Mouse (Mus musculus) spleen, adult 2 months (tissue): ENCODE results near the gene Jup. TPM values are rescaled to one million over a fixed set of nuclear protein-coding genes. Genes with fewer than 3 reads are reported as not detected.

Experiments
- DNase-seq, 2 experiments: peaks; one replicate each; pipeline versions ENCODE4 v3.0.0 to v3.0.0-alpha.2; 2012 to 2021; ENCODE audit warnings: low spot score in 2 of 2, low read depth in 1 of 2
- H3K27ac ChIP-seq: fragments of 200-500 bp; 2 replicates; pipeline ENCODE4 v1.5.1; 2012; ENCODE audit warnings: low read length, inconsistent platforms; ENCODE audit not compliant: insufficient read depth
- H3K27me3 ChIP-seq: fragments of 200-500 bp; 2 replicates; pipeline ENCODE4 v1.6.1; 2012; ENCODE audit warnings: mild to moderate bottlenecking, moderate library complexity, low read length, inconsistent platforms; ENCODE audit not compliant: control insufficient read depth, insufficient read depth
- H3K36me3 ChIP-seq: fragments of 200-500 bp; 2 replicates; pipeline ENCODE4 v1.6.1; 2012; ENCODE audit warnings: mild to moderate bottlenecking, low read length, inconsistent platforms; ENCODE audit not compliant: control insufficient read depth, insufficient read depth
- H3K4me1 ChIP-seq: fragments of 200-500 bp; 2 replicates; pipeline ENCODE4 v1.6.1; 2011; ENCODE audit warnings: inconsistent platforms; ENCODE audit not compliant: control insufficient read depth, insufficient read depth, insufficient read length
- H3K4me3 ChIP-seq: fragments of 200-500 bp; 2 replicates; pipeline ENCODE4 v1.5.1; 2011; ENCODE audit warnings: mild to moderate bottlenecking, inconsistent platforms; ENCODE audit not compliant: insufficient read depth, insufficient read length; ENCODE audit errors: extremely low read depth
- CTCF ChIP-seq: fragments of 200-500 bp; IDR thresholded peaks from 2 replicates; pipeline ENCODE4 v1.5.1; 2011; ENCODE audit warnings: mild to moderate bottlenecking, inconsistent platforms; ENCODE audit not compliant: insufficient read depth, insufficient read length, insufficient replicate concordance; ENCODE audit errors: extremely low read depth
- POLR2A ChIP-seq: fragments of 200-500 bp; IDR thresholded peaks from 2 replicates; pipeline ENCODE4 v1.6.1; 2011; ENCODE audit warnings: low read depth, low read length, inconsistent platforms
- WGBS: fragments of 180-500 bp; shearing (Covaris S2); methylation state at CpG from one replicate; pipeline ENCODE4 v1.1.7; 2018; 5-methylcytosine and 5-hydroxymethylcytosine counted together
- polyA plus RNA-seq: library from polyadenylated mRNA; depleted of rRNA; stranded (reverse); fragments of >200 nt; gene quantifications from 2 replicates; pipeline ENCODE4 v1.2.3, GENCODE M21; 2012

The Jup gene
- polyA plus RNA-seq, 1 experiment, result 84.5 TPM

DNA sequence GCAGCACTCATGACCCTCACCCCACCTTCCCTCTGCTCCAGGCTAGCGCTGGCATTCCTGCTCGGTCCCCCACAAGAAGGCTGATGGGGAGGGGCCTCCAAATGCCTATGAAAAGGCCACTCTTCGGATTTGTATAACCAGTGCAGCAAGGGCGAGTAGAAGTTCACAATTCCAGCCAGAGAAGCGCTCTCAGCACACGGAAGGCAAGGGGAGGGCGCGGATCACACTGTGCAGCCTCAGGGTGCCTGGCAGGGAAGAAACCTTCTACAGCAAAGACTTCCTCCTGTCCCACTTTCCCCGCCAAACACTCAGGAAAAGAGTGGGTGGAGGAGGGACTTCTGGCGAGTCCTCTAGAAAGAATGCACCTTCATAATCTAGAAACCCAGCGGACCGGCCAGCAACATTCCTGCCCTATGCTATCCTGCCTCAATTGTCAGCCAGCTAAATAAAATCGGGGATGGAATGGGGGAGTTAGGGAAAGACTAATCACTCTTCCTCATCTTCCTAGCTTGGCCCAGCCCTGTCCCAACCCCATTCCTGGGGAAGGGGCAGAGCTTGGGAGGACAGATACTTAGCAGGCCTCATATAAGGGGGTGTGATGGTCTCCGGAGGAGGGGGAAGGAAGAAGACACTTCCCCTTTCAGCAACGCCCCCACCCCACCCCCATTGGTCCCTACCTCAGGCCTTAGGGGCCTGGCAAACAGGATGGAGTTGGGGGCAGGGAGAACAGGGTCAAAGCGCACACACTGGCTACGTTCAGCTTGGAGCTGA is 1.5 kb downstream of the Jup start:
- TF ChIP-seq CTCF (no peak), POLR2A (no peak)
- Histone ChIP-seq H3K36me3 (no peaks in the 10 kb centered on the region), H3K27ac (no peak overlapping the region), H3K4me1 (peaks cover 9% of the 10 kb centered on the region; the same call in 1 of the 2 replicates), H3K4me3 (peak overlapping the region; percentile 15; the same call in 1 of the 2 replicates), H3K27me3 (no peaks in the 10 kb centered on the region)
- WGBS, result 57% methylated on average over 17 of the region's 17 CpGs
- no peak for DNase-seq

- H3K27ac ChIP-seq, result no peak overlapping the region
- H3K36me3 ChIP-seq, result no peaks in the 10 kb centered on the region
- WGBS, result 42% methylated on average over 11 of the region's 11 CpGs
- H3K27me3 ChIP-seq, result no peaks in the 10 kb centered on the region
- TF ChIP-seq POLR2A (no peak), CTCF (no peak)
- peaks cover 9% of the 10 kb centered on the region; the same call in 1 of the 2 replicates for H3K4me1 ChIP-seq
- DNase-seq, result no peak
- no peak overlapping the region; the same call in 1 of the 2 replicates for H3K4me3 ChIP-seq
Observed at GRCm38 (mm10) chr11:100395200-100395599, 2.4 kb downstream of the Jup start.

DNA sequence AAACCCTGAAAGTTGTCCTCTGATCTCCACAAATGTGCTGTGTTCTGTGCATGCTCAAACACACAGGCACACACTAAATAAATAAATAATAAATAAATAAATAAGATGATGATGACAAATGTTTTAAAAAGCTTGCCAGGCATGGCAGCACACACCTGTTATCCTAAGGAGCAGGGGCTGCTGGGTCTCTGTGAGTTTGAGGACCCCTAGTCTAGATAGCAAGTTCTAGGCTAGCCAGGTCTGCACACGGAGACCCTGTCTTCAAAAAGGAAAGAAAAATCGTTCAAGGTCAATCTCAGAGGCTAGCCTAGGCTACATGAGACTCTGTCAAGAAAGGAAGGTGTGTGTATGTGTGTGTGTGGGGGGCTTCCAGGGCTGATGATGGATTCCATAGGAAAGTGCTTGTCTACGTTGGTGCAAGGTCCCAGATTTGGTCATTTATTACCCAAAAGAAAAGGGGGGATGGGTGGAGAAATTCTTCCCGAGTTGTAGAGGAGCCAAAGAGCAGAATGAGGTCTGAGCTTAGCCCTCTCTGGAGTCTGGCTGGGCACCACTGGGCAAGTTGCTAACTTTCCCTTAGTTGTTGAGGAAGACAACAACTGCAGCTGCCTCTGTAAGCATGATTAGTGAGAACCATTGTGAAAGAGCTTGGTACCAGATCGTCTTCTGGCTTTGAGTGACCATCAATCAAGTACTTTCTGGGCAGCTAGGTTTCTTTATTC is 3.0 kb downstream of the Jup start:
- Histone ChIP-seq H3K4me3 (no peak overlapping the region), H3K27ac (no peak overlapping the region), H3K27me3 (no peaks in the 10 kb centered on the region), H3K36me3 (no peaks in the 10 kb centered on the region), H3K4me1 (peaks cover 9% of the 10 kb centered on the region; the same call in 1 of the 2 replicates)
- 71% methylated on average over 5 of the region's 5 CpGs for WGBS
- TF ChIP-seq CTCF (no peak), POLR2A (no peak)
- DNase-seq, result no peak

DNA sequence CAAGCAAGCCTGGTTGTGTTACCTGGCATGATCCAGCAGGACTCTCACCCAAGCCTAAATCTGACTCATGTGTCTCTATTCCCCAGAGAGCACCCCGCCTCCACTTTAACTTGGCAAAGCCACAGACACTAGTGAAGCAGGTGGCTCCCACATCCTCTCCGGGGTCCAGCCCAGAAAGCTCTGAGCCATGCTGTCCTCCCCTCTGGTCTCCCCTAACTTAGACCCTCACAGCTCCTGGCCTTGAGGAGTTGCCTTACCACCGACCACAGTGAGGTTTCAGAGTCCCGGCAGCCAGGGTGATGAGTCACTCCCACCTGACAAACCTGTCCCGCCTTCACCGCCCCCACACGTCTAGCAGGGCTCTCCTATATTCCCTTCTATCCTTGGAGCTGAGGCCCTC is 3.8 kb downstream of the Jup start:
- H3K36me3 ChIP-seq, result no peaks in the 10 kb centered on the region
- H3K4me1 ChIP-seq, result peaks cover 9% of the 10 kb centered on the region; the same call in 1 of the 2 replicates
- H3K4me3 ChIP-seq, result no peak overlapping the region
- H3K27me3 ChIP-seq, result no peaks in the 10 kb centered on the region
- H3K27ac ChIP-seq, result no peak overlapping the region
- 26% methylated on average over 7 of the region's 7 CpGs for WGBS
- no peak for DNase-seq
- TF ChIP-seq CTCF (no peak), POLR2A (no peak)

DNA sequence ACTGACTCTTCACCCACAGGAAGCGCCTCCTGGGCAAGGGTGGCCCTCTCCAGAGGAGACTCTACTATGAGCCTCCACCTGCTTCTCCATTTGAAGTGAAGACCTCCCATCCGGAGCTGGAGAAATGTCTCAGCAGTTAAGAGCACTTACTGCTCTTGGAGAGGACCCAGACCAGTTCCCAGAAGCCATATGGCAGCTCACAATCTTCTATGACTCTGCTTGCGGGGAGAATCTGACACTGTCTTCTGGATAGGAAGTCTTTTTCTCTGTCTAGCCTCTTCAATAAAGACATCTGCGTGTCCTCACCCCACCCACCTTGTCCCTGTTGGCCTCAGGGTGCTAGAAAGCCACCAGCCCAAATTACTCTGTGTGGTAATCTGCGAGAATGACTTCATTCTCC is 4.6 kb downstream of the Jup start:
- WGBS, result 71% methylated on average over 5 of the region's 5 CpGs
- H3K27ac ChIP-seq, result no peak overlapping the region
- H3K36me3 ChIP-seq, result no peaks in the 10 kb centered on the region
- no peaks in the 10 kb centered on the region for H3K27me3 ChIP-seq
- H3K4me1 ChIP-seq, result peaks cover 9% of the 10 kb centered on the region; the same call in 1 of the 2 replicates
- TF ChIP-seq CTCF (no peak), POLR2A (no peak)
- DNase-seq, result no peak
- no peak overlapping the region for H3K4me3 ChIP-seq

- Histone ChIP-seq H3K27me3 (no peaks in the 10 kb centered on the region), H3K36me3 (no peaks in the 10 kb centered on the region), H3K4me3 (no peak overlapping the region), H3K27ac (no peak overlapping the region), H3K4me1 (peaks cover 6% of the 10 kb centered on the region; the same call in 1 of the 2 replicates)
- WGBS, result 92% methylated on average over 7 of the region's 7 CpGs
- DNase-seq, result no peak
- TF ChIP-seq CTCF (no peak), POLR2A (no peak)
Observed at GRCm38 (mm10) chr11:100391884-100392345, 5.6 kb downstream of the Jup start.

DNA sequence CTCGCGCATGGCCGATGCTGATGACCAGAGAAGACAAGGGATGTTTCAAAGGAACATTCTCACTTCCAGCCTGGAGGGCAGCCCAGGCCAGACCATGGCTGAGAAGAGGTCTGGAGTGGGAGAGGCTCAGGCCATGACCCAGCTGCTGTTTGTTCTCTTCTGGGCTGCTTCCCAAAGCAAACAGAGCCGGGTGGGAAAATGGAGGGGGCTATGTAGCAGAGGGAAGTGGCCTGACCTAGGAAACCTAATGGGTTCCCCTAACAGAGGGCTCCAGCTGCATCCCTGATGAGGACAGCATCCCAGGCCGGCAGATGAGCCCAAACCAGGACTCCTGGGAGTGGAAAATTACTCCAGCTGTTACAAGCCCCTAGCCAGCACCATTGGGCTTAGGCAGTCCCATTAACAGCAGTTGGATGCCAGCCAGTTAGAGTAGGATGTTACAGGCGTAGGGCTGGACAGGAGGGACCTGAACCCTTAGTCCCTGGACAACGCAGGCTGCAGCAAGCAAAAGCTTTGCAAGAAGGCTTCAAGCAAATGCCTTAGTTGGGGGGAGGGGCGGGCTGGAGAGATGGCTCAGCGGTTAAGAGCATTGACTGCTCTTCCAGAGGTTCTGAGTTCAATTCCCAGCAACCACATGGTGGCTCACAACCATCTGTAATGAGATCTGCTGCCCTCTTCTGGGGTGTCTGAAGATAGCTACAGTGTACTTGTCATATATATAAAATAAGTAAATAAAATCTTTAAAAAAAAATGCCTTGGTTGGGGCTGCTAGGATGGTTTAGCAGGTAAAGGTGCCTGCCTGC is 6.3 kb downstream of the Jup start:
- 84% methylated on average over 9 of the region's 9 CpGs for WGBS
- Histone ChIP-seq H3K4me1 (peaks cover 2% of the 10 kb centered on the region; the same call in 1 of the 2 replicates), H3K36me3 (no peaks in the 10 kb centered on the region), H3K27ac (no peak overlapping the region), H3K27me3 (no peaks in the 10 kb centered on the region), H3K4me3 (no peak overlapping the region)
- TF ChIP-seq POLR2A (no peak), CTCF (no peak)
- DNase-seq, result no peak
